Mouse (Mus musculus): Measurements from ENCODE around the gene Snap25. TPM values are rescaled to one million over a fixed set of nuclear protein-coding genes. Genes with fewer than 3 reads are reported as not detected.

Snap25 gene
- polyA plus RNA-seq, 1 experiment from 2014 or later = 432 TPM

GRCm38 (mm10) chr2:136742230-136742629, 29.0 kb downstream of the Snap25 start:
- H3K4me3 ChIP-seq (ENCODE audit: low read depth, low read length) = no peak overlapping the region
- no peaks in the 10 kb centered on the region for H3K36me3 ChIP-seq (ENCODE audit: control insufficient read depth, insufficient read depth, low read length)
- no peaks in the 10 kb centered on the region for H3K9me3 ChIP-seq (ENCODE audit: control insufficient read depth, low read length)
- 0 out of 2 replicates have a peak, but pooled peaks cover 4% of the 10 kb centered on the region for H3K4me1 ChIP-seq (ENCODE audit: control insufficient read depth, insufficient read depth, low read length)
- ATAC-seq (ENCODE audit: low read depth) = no peak
- no peak overlapping the region for H3K27ac ChIP-seq (ENCODE audit: low read depth, low read length)
- no peak overlapping the region for H3K4me2 ChIP-seq (ENCODE audit: low read depth, low read length)
- no peaks in the 10 kb centered on the region for H3K27me3 ChIP-seq (ENCODE audit: control insufficient read depth, insufficient read depth, low read length)
- WGBS = 81% methylated on average over 2 of the region's 2 CpGs
- no peak overlapping the region for H3K9ac ChIP-seq (replicated peaks; ENCODE audit: low read depth, low read length)

- Histone ChIP-seq H3K4me1 (ENCODE audit: control insufficient read depth, insufficient read depth, low read length) (0 out of 2 replicates have a peak, but pooled peaks cover 4% of the 10 kb centered on the region), H3K9ac (replicated peaks; ENCODE audit: low read depth, low read length) (no peak overlapping the region), H3K27me3 (ENCODE audit: control insufficient read depth, insufficient read depth, low read length) (no peaks in the 10 kb centered on the region), H3K27ac (ENCODE audit: low read depth, low read length) (peak overlapping the region; percentile 56; the same call in 1 of the 2 replicates), H3K4me3 (ENCODE audit: low read depth, low read length) (no peak overlapping the region), H3K4me2 (ENCODE audit: low read depth, low read length) (no peak overlapping the region), H3K9me3 (ENCODE audit: control insufficient read depth, low read length) (no peaks in the 10 kb centered on the region), H3K36me3 (ENCODE audit: control insufficient read depth, insufficient read depth, low read length) (no peaks in the 10 kb centered on the region)
- ATAC-seq (ENCODE audit: low read depth) = peak; percentile 62; the same call in 1 of the 2 replicates
- WGBS = 76% methylated on average over 2 of the region's 2 CpGs
Measured at GRCm38 (mm10) chr2:136744683-136745326, 31.6 kb downstream of the Snap25 start.

GRCm38 (mm10) chr2:136745327-136745994, 32.2 kb downstream of the Snap25 start:
- Histone ChIP-seq H3K36me3 (ENCODE audit: control insufficient read depth, insufficient read depth, low read length) (no peaks in the 10 kb centered on the region), H3K27me3 (ENCODE audit: control insufficient read depth, insufficient read depth, low read length) (no peaks in the 10 kb centered on the region), H3K27ac (ENCODE audit: low read depth, low read length) (peak overlapping the region; percentile 56; the same call in 1 of the 2 replicates), H3K9ac (replicated peaks; ENCODE audit: low read depth, low read length) (no peak overlapping the region), H3K4me3 (ENCODE audit: low read depth, low read length) (no peak overlapping the region), H3K4me2 (ENCODE audit: low read depth, low read length) (no peak overlapping the region), H3K9me3 (ENCODE audit: control insufficient read depth, low read length) (no peaks in the 10 kb centered on the region), H3K4me1 (ENCODE audit: control insufficient read depth, insufficient read depth, low read length) (0 out of 2 replicates have a peak, but pooled peaks cover 4% of the 10 kb centered on the region)
- WGBS = 51% methylated on average over 7 of the region's 7 CpGs
- no peak for ATAC-seq (ENCODE audit: low read depth)

- 19% methylated on average over 3 of the region's 3 CpGs for WGBS
- Histone ChIP-seq H3K4me2 (ENCODE audit: low read depth, low read length) (no peak overlapping the region), H3K27me3 (ENCODE audit: control insufficient read depth, insufficient read depth, low read length) (no peaks in the 10 kb centered on the region), H3K4me1 (ENCODE audit: control insufficient read depth, insufficient read depth, low read length) (peaks cover 5% of the 10 kb centered on the region; the same call in 1 of the 2 replicates), H3K9ac (replicated peaks; ENCODE audit: low read depth, low read length) (no peak overlapping the region), H3K27ac (ENCODE audit: low read depth, low read length) (no peak overlapping the region), H3K9me3 (ENCODE audit: control insufficient read depth, low read length) (no peaks in the 10 kb centered on the region), H3K36me3 (ENCODE audit: control insufficient read depth, insufficient read depth, low read length) (0 out of 2 replicates have a peak, but pooled peaks cover 2% of the 10 kb centered on the region), H3K4me3 (ENCODE audit: low read depth, low read length) (no peak overlapping the region)
- peak; percentile 65; the same call in 1 of the 2 replicates for ATAC-seq (ENCODE audit: low read depth)
Measured at GRCm38 (mm10) chr2:136753682-136754081, 40.4 kb downstream of the Snap25 start.

GRCm38 (mm10) chr2:136758809-136759551, 45.7 kb downstream of the Snap25 start:
- H3K27me3 ChIP-seq (ENCODE audit: control insufficient read depth, insufficient read depth, low read length) = no peaks in the 10 kb centered on the region
- ATAC-seq (ENCODE audit: low read depth) = peak; percentile 49; the same call in 1 of the 2 replicates
- no peaks in the 10 kb centered on the region for H3K9me3 ChIP-seq (ENCODE audit: control insufficient read depth, low read length)
- no peak overlapping the region for H3K9ac ChIP-seq (replicated peaks; ENCODE audit: low read depth, low read length)
- WGBS = 44% methylated on average over 5 of the region's 5 CpGs
- H3K4me1 ChIP-seq (ENCODE audit: control insufficient read depth, insufficient read depth, low read length) = peaks cover 8% of the 10 kb centered on the region; the same call in 1 of the 2 replicates
- peak overlapping the region; percentile 4; the same call in 1 of the 2 replicates for H3K27ac ChIP-seq (ENCODE audit: low read depth, low read length)
- H3K4me3 ChIP-seq (ENCODE audit: low read depth, low read length) = no peak overlapping the region
- no peak overlapping the region for H3K4me2 ChIP-seq (ENCODE audit: low read depth, low read length)
- H3K36me3 ChIP-seq (ENCODE audit: control insufficient read depth, insufficient read depth, low read length) = no peaks in the 10 kb centered on the region

GRCm38 (mm10) chr2:136778156-136778555, 64.9 kb downstream of the Snap25 start:
- Histone ChIP-seq H3K9ac (replicated peaks; ENCODE audit: low read depth, low read length) (no peak overlapping the region), H3K27me3 (ENCODE audit: control insufficient read depth, insufficient read depth, low read length) (no peaks in the 10 kb centered on the region), H3K4me2 (ENCODE audit: low read depth, low read length) (no peak overlapping the region), H3K36me3 (ENCODE audit: control insufficient read depth, insufficient read depth, low read length) (peaks cover 12% of the 10 kb centered on the region), H3K9me3 (ENCODE audit: control insufficient read depth, low read length) (no peaks in the 10 kb centered on the region), H3K4me1 (ENCODE audit: control insufficient read depth, insufficient read depth, low read length) (no peaks in the 10 kb centered on the region), H3K27ac (ENCODE audit: low read depth, low read length) (no peak overlapping the region), H3K4me3 (ENCODE audit: low read depth, low read length) (no peak overlapping the region)
- WGBS = 95% methylated on average over 2 of the region's 2 CpGs
- no peak for ATAC-seq (ENCODE audit: low read depth)

- H3K36me3 ChIP-seq (ENCODE audit: control insufficient read depth, insufficient read depth, low read length) = peaks cover 12% of the 10 kb centered on the region
- H3K4me3 ChIP-seq (ENCODE audit: low read depth, low read length) = no peak overlapping the region
- no peak overlapping the region for H3K27ac ChIP-seq (ENCODE audit: low read depth, low read length)
- H3K27me3 ChIP-seq (ENCODE audit: control insufficient read depth, insufficient read depth, low read length) = no peaks in the 10 kb centered on the region
- H3K4me1 ChIP-seq (ENCODE audit: control insufficient read depth, insufficient read depth, low read length) = no peaks in the 10 kb centered on the region
- WGBS = 93% methylated on average over 3 of the region's 3 CpGs
- ATAC-seq (ENCODE audit: low read depth) = no peak
- H3K9ac ChIP-seq (replicated peaks; ENCODE audit: low read depth, low read length) = no peak overlapping the region
- no peaks in the 10 kb centered on the region for H3K9me3 ChIP-seq (ENCODE audit: control insufficient read depth, low read length)
- H3K4me2 ChIP-seq (ENCODE audit: low read depth, low read length) = no peak overlapping the region
Measured at GRCm38 (mm10) chr2:136778674-136779073, 65.4 kb downstream of the Snap25 start.

GRCm38 (mm10) chr2:136780268-136780667, 67.0 kb downstream of the Snap25 start:
- H3K27me3 ChIP-seq (ENCODE audit: control insufficient read depth, insufficient read depth, low read length) = no peaks in the 10 kb centered on the region
- no peaks in the 10 kb centered on the region for H3K9me3 ChIP-seq (ENCODE audit: control insufficient read depth, low read length)
- no peak for ATAC-seq (ENCODE audit: low read depth)
- no peak overlapping the region for H3K9ac ChIP-seq (replicated peaks; ENCODE audit: low read depth, low read length)
- H3K4me3 ChIP-seq (ENCODE audit: low read depth, low read length) = no peak overlapping the region
- peaks cover 12% of the 10 kb centered on the region for H3K36me3 ChIP-seq (ENCODE audit: control insufficient read depth, insufficient read depth, low read length)
- no peak overlapping the region for H3K4me2 ChIP-seq (ENCODE audit: low read depth, low read length)
- H3K27ac ChIP-seq (ENCODE audit: low read depth, low read length) = no peak overlapping the region
- no peaks in the 10 kb centered on the region for H3K4me1 ChIP-seq (ENCODE audit: control insufficient read depth, insufficient read depth, low read length)

Data from neural tube, embryonic 14.5 days (tissue).